Mouse (Mus musculus) testis, adult 2 months (tissue): ENCODE measurements around the gene Arap1. TPM values are rescaled to one million over a fixed set of nuclear protein-coding genes. Genes with fewer than 3 reads are reported as not detected.
A peak's percentile ranks its signal among the peaks of the same experiment; 100 is the strongest.

ENCODE experiments used
- H3K27ac ChIP-seq: fragments of 200-500 bp; 2 replicates; pipeline ENCODE4 v1.5.1; 2012; ENCODE audit warnings: low read depth, low read length; ENCODE audit not compliant: control insufficient read depth, insufficient read depth
- H3K27me3 ChIP-seq: fragments of 200-500 bp; 2 replicates; pipeline ENCODE4 v1.6.1; 2012; ENCODE audit warnings: mild to moderate bottlenecking, low read length, moderate library complexity; ENCODE audit not compliant: control insufficient read depth, insufficient read depth
- H3K36me3 ChIP-seq: fragments of 200-500 bp; 2 replicates; pipeline ENCODE4 v1.6.1; 2012; ENCODE audit warnings: mild to moderate bottlenecking, low read length; ENCODE audit not compliant: control insufficient read depth, insufficient read depth
- H3K4me1 ChIP-seq: fragments of 200-500 bp; 2 replicates; pipeline ENCODE4 v1.6.1; 2012; ENCODE audit warnings: low read length; ENCODE audit not compliant: control insufficient read depth, insufficient read depth
- H3K4me3 ChIP-seq: fragments of 200-500 bp; 2 replicates; pipeline ENCODE4 v1.5.1; 2012; ENCODE audit warnings: low read depth, mild to moderate bottlenecking, low read length, moderate library complexity, mixed read lengths; ENCODE audit not compliant: control insufficient read depth
- CTCF ChIP-seq: fragments of 200-500 bp; IDR thresholded peaks from 2 replicates; pipeline ENCODE4 v1.5.1; 2012; ENCODE audit warnings: low read depth, mild to moderate bottlenecking, inconsistent platforms, low read length, moderate library complexity; ENCODE audit not compliant: control insufficient read depth, insufficient read depth, insufficient replicate concordance
- POLR2A ChIP-seq: fragments of 200-500 bp; IDR thresholded peaks from 2 replicates; pipeline ENCODE4 v1.6.1; 2012; ENCODE audit warnings: low read depth, mild to moderate bottlenecking, inconsistent platforms, low read length, moderate library complexity; ENCODE audit not compliant: control insufficient read depth
- polyA plus RNA-seq: library from polyadenylated mRNA; depleted of rRNA; stranded (reverse); fragments of >200 nt; gene quantifications from 2 replicates; pipeline ENCODE4 v1.2.3, GENCODE M21; 2012

Arap1 gene
- polyA plus RNA-seq, 1 experiment, result 4.9 TPM

GRCm38 (mm10) chr7:101336686-101337085 is 11.2 kb upstream of the Arap1 start:
- Histone ChIP-seq H3K27me3 (no peaks in the 10 kb centered on the region), H3K36me3 (no peaks in the 10 kb centered on the region), H3K4me1 (no peaks in the 10 kb centered on the region), H3K27ac (no peak overlapping the region), H3K4me3 (no peak overlapping the region)
- TF ChIP-seq POLR2A (no peak), CTCF (no peak)

- no peak overlapping the region for H3K27ac ChIP-seq
- no peaks in the 10 kb centered on the region for H3K4me1 ChIP-seq
- TF ChIP-seq POLR2A (no peak), CTCF (no peak)
- H3K4me3 ChIP-seq, result no peak overlapping the region
- H3K27me3 ChIP-seq, result no peaks in the 10 kb centered on the region
- H3K36me3 ChIP-seq, result no peaks in the 10 kb centered on the region
These were observed 10.5 kb upstream of the Arap1 start for GRCm38 (mm10) chr7:101337401-101337800.

DNA sequence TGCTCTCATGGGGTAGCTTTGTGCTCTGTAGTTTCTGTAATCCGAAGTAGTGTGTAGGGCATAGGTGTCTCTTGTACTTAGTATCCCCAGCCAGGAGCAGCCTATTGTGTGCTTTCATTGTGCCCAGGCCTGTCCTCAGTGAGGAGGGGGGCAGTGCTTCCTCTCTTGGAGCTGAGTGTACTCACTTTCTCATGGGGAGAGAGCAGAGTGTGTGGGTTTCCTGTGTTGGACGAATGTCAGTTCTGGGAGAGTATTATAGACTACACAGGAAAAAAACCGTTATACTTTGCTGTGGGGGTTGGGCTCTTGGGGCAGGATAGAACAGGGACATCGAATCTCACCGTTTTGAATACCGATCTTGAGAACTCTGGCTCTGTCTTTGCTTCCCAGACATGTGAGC is 6.5 kb upstream of the Arap1 start:
- Histone ChIP-seq H3K4me1 (peaks cover 2% of the 10 kb centered on the region; the same call in 1 of the 2 replicates), H3K27me3 (no peaks in the 10 kb centered on the region), H3K36me3 (no peaks in the 10 kb centered on the region), H3K27ac (no peak overlapping the region), H3K4me3 (no peak overlapping the region)
- TF ChIP-seq CTCF, result no peak
- no peak for TF ChIP-seq POLR2A

GRCm38 (mm10) chr7:101343135-101343534 is 4.7 kb upstream of the Arap1 start:
- Histone ChIP-seq H3K27me3 (no peaks in the 10 kb centered on the region), H3K36me3 (no peaks in the 10 kb centered on the region), H3K27ac (no peak overlapping the region), H3K4me3 (no peak overlapping the region), H3K4me1 (peaks cover 6% of the 10 kb centered on the region)
- no peak for TF ChIP-seq POLR2A
- no peak for TF ChIP-seq CTCF

GRCm38 (mm10) chr7:101344892-101345291 is 3.0 kb upstream of the Arap1 start:
- TF ChIP-seq POLR2A (no peak), CTCF (no peak)
- no peak overlapping the region for H3K4me3 ChIP-seq
- H3K27ac ChIP-seq, result no peak overlapping the region
- H3K36me3 ChIP-seq, result no peaks in the 10 kb centered on the region
- H3K27me3 ChIP-seq, result no peaks in the 10 kb centered on the region
- H3K4me1 ChIP-seq, result peaks cover 7% of the 10 kb centered on the region

DNA sequence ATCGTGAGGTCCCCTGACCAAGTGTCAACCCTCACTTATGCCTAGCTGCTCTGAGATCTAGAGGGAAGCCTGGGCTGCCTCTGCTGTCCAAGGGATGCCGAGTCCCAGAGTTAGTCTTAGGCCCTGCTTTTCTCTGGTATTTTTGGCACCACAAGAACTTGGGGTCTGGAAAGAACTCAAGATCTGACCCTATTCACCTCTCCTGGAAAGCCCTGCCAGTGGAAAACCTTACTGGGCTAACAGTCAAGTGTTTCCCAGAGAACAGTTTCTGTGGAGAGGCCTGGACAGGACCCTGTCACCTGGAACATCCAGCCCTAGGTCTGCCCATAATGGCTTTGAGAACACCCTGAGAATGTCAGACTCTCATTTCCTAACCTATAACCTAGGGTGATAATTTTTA is 876 bp upstream of the Arap1 start:
- H3K27ac ChIP-seq, result no peak overlapping the region
- no peak overlapping the region for H3K4me3 ChIP-seq
- TF ChIP-seq POLR2A (no peak), CTCF (no peak)
- no peaks in the 10 kb centered on the region for H3K36me3 ChIP-seq
- peaks cover 7% of the 10 kb centered on the region for H3K4me1 ChIP-seq
- no peaks in the 10 kb centered on the region for H3K27me3 ChIP-seq

GRCm38 (mm10) chr7:101348312-101348711 is 445 bp downstream of the Arap1 start:
- Histone ChIP-seq H3K27me3 (no peaks in the 10 kb centered on the region), H3K27ac (no peak overlapping the region)
- TF ChIP-seq POLR2A, result no peak
- no peak for TF ChIP-seq CTCF

GRCm38 (mm10) chr7:101349861-101350260 is 2.0 kb downstream of the Arap1 start:
- H3K4me1 ChIP-seq, result peaks cover 7% of the 10 kb centered on the region
- no peak overlapping the region for H3K27ac ChIP-seq
- no peak overlapping the region for H3K4me3 ChIP-seq
- no peaks in the 10 kb centered on the region for H3K36me3 ChIP-seq
- no peak for TF ChIP-seq CTCF
- no peak for TF ChIP-seq POLR2A
- H3K27me3 ChIP-seq, result no peaks in the 10 kb centered on the region

More at GRCm38 (mm10) chr7:101348312-101348711, 445 bp downstream of the Arap1 start:
- Histone ChIP-seq H3K4me3 (peak overlapping the region; percentile 64), H3K4me1 (peaks cover 7% of the 10 kb centered on the region), H3K36me3 (no peaks in the 10 kb centered on the region)
